27 mouse cellular contexts compared by ENCODE assay signal in genomic region chr4:154915286-154915685, GRCm38 (mm10). TPM values are rescaled to one million over a fixed set of nuclear protein-coding genes. Genes with fewer than 3 reads are reported as not detected.
A peak's percentile ranks its signal among the peaks of the same experiment; 100 is the strongest.
DNase-seq lines count a peak whose midpoint lies in the region; ATAC-seq and TF ChIP-seq lines count a peak whose summit lies in the region.
"Had no signal": no experiment of that assay in that cellular context is flagged by ENCODE, and none has a peak within 500 bp of the region (broad histone marks: within the 10 kb centered on the region; RNA-seq: fewer than 3 reads in every experiment).

No protein-coding gene starts in this region.

- H3K27ac ChIP-seq in kidney, adult 2 months (ENCODE audit: insufficient read depth, low read depth, low read length), result no peak overlapping the region
- H3K27ac ChIP-seq in CH12.LX (ENCODE audit: insufficient read depth, low read depth), result peak overlapping the region; percentile 94
- H3K27ac ChIP-seq in liver, embryonic 12.5 days, result peak overlapping the region; percentile 96
- 0 out of 2 replicates have a peak overlapping the region, but pooled peaks have one; percentile 13 for H3K27ac ChIP-seq in macrophage
- H3K27ac ChIP-seq: forebrain, embryonic 10.5 days; heart, embryonic 10.5 days; layer of hippocampus, adult 2 months; limb, embryonic 13.5 days; lung, embryonic 15.5 days; midbrain, embryonic 13.5 days had no signal

- in situ Hi-C loops in CH12.LX (cut with MboI; ENCODE audit: low pct_ligation_motif_present, low pct_unique_long_range_greater_than_20kb, low sequenced_read_pairs), result no loop called here

- H3K4me1 ChIP-seq in kidney, adult 2 months (ENCODE audit: control insufficient read depth, insufficient read depth, low read length), result no peaks in the 10 kb centered on the region
- peaks cover 50 to 64% of the 10 kb centered on the region in 2 experiments for H3K4me1 ChIP-seq in CH12.LX (ENCODE audit: control insufficient read depth in 1 of 2, insufficient read depth in 2 of 2)
- H3K4me1 ChIP-seq in liver, embryonic 12.5 days, result peaks cover 89% of the 10 kb centered on the region

- peak overlapping the region; percentile 74; the same call in 1 of the 2 replicates for H3K4me2 ChIP-seq in CH12.LX (ENCODE audit: insufficient read depth, low read depth, poor library complexity, severe bottlenecking)
- 0 out of 2 replicates have a peak overlapping the region, but pooled peaks have one; percentile 13 for H3K4me2 ChIP-seq in liver, embryonic 12.5 days
- H3K4me2 ChIP-seq: limb, embryonic 13.5 days; lung, embryonic 15.5 days; midbrain, embryonic 13.5 days had no signal

- no peaks in the 10 kb centered on the region for H3K27me3 ChIP-seq in kidney, adult 2 months (replicated peaks; ENCODE audit: control insufficient read depth, insufficient read depth, low read length)
- H3K27me3 ChIP-seq in CH12.LX (replicated peaks), result no peaks in the 10 kb centered on the region
- no peaks in the 10 kb centered on the region for H3K27me3 ChIP-seq in liver, embryonic 12.5 days (replicated peaks)
- H3K27me3 ChIP-seq: limb, embryonic 13.5 days; lung, embryonic 15.5 days; midbrain, embryonic 13.5 days had no signal

- 66% methylated on average over 10 of the region's 10 CpGs for WGBS in kidney, adult 2 months
- WGBS in liver, embryonic 12.5 days (ENCODE audit: insufficient replicate concordance), result 38% methylated on average over 10 of the region's 10 CpGs
- WGBS in macrophage (ENCODE audit: missing documents), result 12% methylated on average over 10 of the region's 10 CpGs

- dilution Hi-C loops in CH12.LX (cut with MboI; ENCODE audit: extremely low pct_ligation_motif_present, extremely low pct_unique_long_range_greater_than_20kb, low sequenced_read_pairs), result no loop called here

- no peak for TF ChIP-seq RAD21 in CH12.LX (IDR thresholded peaks at IDR 0.05; ENCODE audit: low read depth, low read length)

- ATAC-seq in liver, embryonic 12.5 days, result no peak
- ATAC-seq: CD4-positive, CD25-positive, alpha-beta regulatory T cell, adult 4 months; forebrain, postnatal 0 days; hindbrain, embryonic 16.5 days; midbrain, embryonic 13.5 days had no signal

- TF ChIP-seq CTCF in kidney, adult 2 months (conservative IDR thresholded peaks at IDR 0.05; ENCODE audit: insufficient read depth, insufficient read length, low read depth, low read length), result no peak
- no peak for TF ChIP-seq CTCF in CH12.LX (conservative IDR thresholded peaks at IDR 0.05 in 1 of 2, IDR thresholded peaks at IDR 0.05 in 1 of 2; ENCODE audit: low read depth in 2 of 2, low read length in 2 of 2)

- no peak overlapping the region for H3K4me3 ChIP-seq in kidney, adult 2 months (ENCODE audit: insufficient read depth, low read depth, low read length)
- peak overlapping the region in 1 of 3 experiments; percentile 14 for H3K4me3 ChIP-seq in CH12.LX (replicated peaks in 1 of 3; ENCODE audit: low read depth in 2 of 3, low read length in 2 of 3, poor library complexity in 1 of 3)
- no peak overlapping the region for H3K4me3 ChIP-seq in liver, embryonic 12.5 days
- no peak overlapping the region for H3K4me3 ChIP-seq in macrophage (ENCODE audit: inconsistent target)
- H3K4me3 ChIP-seq: forebrain, embryonic 10.5 days; heart, embryonic 10.5 days; layer of hippocampus, adult 2 months; limb, embryonic 13.5 days; lung, embryonic 15.5 days; midbrain, embryonic 13.5 days had no signal

- no peak for TF ChIP-seq POLR2A in kidney, adult 2 months (IDR thresholded peaks at IDR 0.05; ENCODE audit: low read depth, low read length)
- TF ChIP-seq POLR2A in CH12.LX (IDR thresholded peaks at IDR 0.05; ENCODE audit: low read depth, low read length), result no peak

- no peaks in the 10 kb centered on the region for H3K36me3 ChIP-seq in kidney, adult 2 months (ENCODE audit: control insufficient read depth, insufficient read depth, low read length)
- H3K36me3 ChIP-seq in CH12.LX (replicated peaks in 1 of 2; ENCODE audit: control insufficient read depth in 1 of 2, insufficient read depth in 1 of 2, low read length in 1 of 2) (peaks cover 24 to 31% of the 10 kb centered on the region in 2 experiments), macrophage (ENCODE audit: inconsistent target) (peaks cover 24% of the 10 kb centered on the region)
- peaks cover 67% of the 10 kb centered on the region for H3K36me3 ChIP-seq in liver, embryonic 12.5 days
- H3K36me3 ChIP-seq: forebrain, embryonic 10.5 days; heart, embryonic 10.5 days; limb, embryonic 13.5 days; lung, embryonic 15.5 days; midbrain, embryonic 13.5 days had no signal

- H3K9ac ChIP-seq in CH12.LX (ENCODE audit: insufficient read depth, low read depth), result no peak overlapping the region; the same call in 1 of the 2 replicates
- H3K9ac ChIP-seq in liver, embryonic 12.5 days, result no peak overlapping the region
- H3K9ac ChIP-seq: forebrain, postnatal 0 days; limb, embryonic 13.5 days; lung, embryonic 15.5 days; midbrain, embryonic 13.5 days had no signal

- peak; percentile 61 for DNase-seq in kidney, adult 2 months
- no peak for DNase-seq in kidney, adult 18-20 months
- DNase-seq in CH12.LX (ENCODE audit: extremely low read depth), result no peak
- DNase-seq in gastrocnemius, adult 18-20 months (ENCODE audit: low spot score), result no peak
- no peak for DNase-seq in adrenal gland, postnatal 14 days
- DNase-seq: adrenal gland, postnatal 36 days; cerebellum, adult 11 months; cerebellum, postnatal 10 days; forebrain, postnatal 0 days; gastrocnemius, postnatal 36 days; kidney, postnatal 10 days; layer of hippocampus, postnatal 36 days; lung, postnatal 36 days had no signal

- TF ChIP-seq EP300 in CH12.LX (IDR thresholded peaks at IDR 0.05; ENCODE audit: low read length), result no peak

- H3K9me3 ChIP-seq in CH12.LX (replicated peaks; ENCODE audit: low read length), result peaks cover 14% of the 10 kb centered on the region
- H3K9me3 ChIP-seq in liver, embryonic 12.5 days (replicated peaks), result 0 out of 2 replicates have a peak, but pooled peaks cover 4% of the 10 kb centered on the region
- H3K9me3 ChIP-seq: forebrain, embryonic 10.5 days; heart, embryonic 10.5 days; limb, embryonic 13.5 days; lung, embryonic 15.5 days; midbrain, embryonic 13.5 days had no signal

- H3K79me2 ChIP-seq in CH12.LX (replicated peaks; ENCODE audit: control insufficient read depth, extremely low read depth, insufficient read depth, poor library complexity, severe bottlenecking) (no peaks in the 10 kb centered on the region), macrophage (ENCODE audit: inconsistent target) (no peaks in the 10 kb centered on the region)

RNA-seq across cellular contexts. Expression of gene Tnfrsf14, which starts 13.1 kb away (rescaled TPM):
- polyA plus RNA-seq in kidney, adult 2 months (2012; rRNA removed), result 12.1 and 19.4 TPM in 2 replicates
- total RNA-seq in CH12.LX (2012; rRNA removed), result 68.3 and 109 TPM in 2 replicates
- total RNA-seq in CH12.LX (2014; rRNA removed), result 21.0 and 25.9 TPM in 2 replicates
- 19.8 and 20.0 TPM in 2 replicates for polyA plus RNA-seq in CH12.LX (2012; ENCODE audit: insufficient read length, low read depth)
- 62.9 and 65.0 TPM in 2 replicates for polyA plus RNA-seq in liver, embryonic 12.5 days (2016; fragmentation: Nextera tagmentation; extraction: Ambion mirVana)
- 100 to 1,000 TPM in 21 of 26 experiments, 10 to 100 TPM in 5; 30.8 to 879 (median 175) TPM for total RNA-seq in macrophage (2018; cell fraction: chromatin; rRNA removed)
- total RNA-seq in macrophage (2018; cell fraction: cytosol; rRNA removed), result 100 to 1,000 TPM in 18 of 26 experiments, 10 to 100 TPM in 8; 64.2 to 324 (median 140) TPM
- total RNA-seq in macrophage (2018; cell fraction: nucleus; rRNA removed), result 100 to 1,000 TPM in 19 of 26 experiments, 10 to 100 TPM in 7; 57.6 to 431 (median 211) TPM
- 28.2 to 116 TPM (median 64.4 TPM) in 3 replicates for polyA plus RNA-seq in macrophage (2018)
- total RNA-seq in gastrocnemius, adult 18-20 months (2021), result 1 to 10 TPM; 1.3 to 1.9 TPM
- total RNA-seq in adrenal gland, postnatal 14 days (2021), result 8.3 and 10.6 TPM in 2 replicates
- total RNA-seq: forebrain, postnatal 0 days had no signal
- polyA plus RNA-seq: forebrain, postnatal 0 days had no signal

RNA-seq across cellular contexts. Expression of gene Fam213b, which starts 16.4 kb away (rescaled TPM):
- polyA plus RNA-seq in kidney, adult 2 months (2012; rRNA removed), result 74.0 and 92.4 TPM in 2 replicates
- 28.3 and 49.8 TPM in 2 replicates for total RNA-seq in CH12.LX (2012; rRNA removed)
- total RNA-seq in CH12.LX (2014; rRNA removed), result 6.1 and 7.5 TPM in 2 replicates
- polyA plus RNA-seq in CH12.LX (2012; ENCODE audit: insufficient read length, low read depth), result 5.5 and 7.0 TPM in 2 replicates
- polyA plus RNA-seq in liver, embryonic 12.5 days (2016; fragmentation: Nextera tagmentation; extraction: Ambion mirVana), result 10.2 and 11.3 TPM in 2 replicates
- 10 to 100 TPM in 15 of 26 experiments, 1 to 10 TPM in 10, under 1 TPM in 1; 0.92 to 25.0 (median 13.2) TPM for total RNA-seq in macrophage (2018; cell fraction: chromatin; rRNA removed)
- total RNA-seq in macrophage (2018; cell fraction: cytosol; rRNA removed), result 100 to 1,000 TPM in 9 of 26 experiments, 10 to 100 TPM in 17; 67.1 to 127 (median 92.9) TPM
- 10 to 100 TPM in 25 of 26 experiments, 1 to 10 TPM in 1; 9.3 to 46.7 (median 27.1) TPM for total RNA-seq in macrophage (2018; cell fraction: nucleus; rRNA removed)
- 41.3 to 98.7 TPM (median 69.7 TPM) in 3 replicates for polyA plus RNA-seq in macrophage (2018)
- 10 to 100 TPM; 69.5 to 73.0 TPM for total RNA-seq in gastrocnemius, adult 18-20 months (2021)
- total RNA-seq in adrenal gland, postnatal 14 days (2021), result 51.9 and 52.6 TPM in 2 replicates

RNA-seq across cellular contexts. Expression of gene Hes5, which starts 45.4 kb away (rescaled TPM):
- polyA plus RNA-seq in kidney, adult 2 months (2012; rRNA removed), result not detected in 2 replicates
- total RNA-seq in CH12.LX (2012; rRNA removed), result 6.2 and 6.8 TPM in 2 replicates
- total RNA-seq in CH12.LX (2014; rRNA removed), result 2.1 and 2.7 TPM in 2 replicates
- polyA plus RNA-seq in CH12.LX (2012; ENCODE audit: insufficient read length, low read depth), result 1.5 and 1.7 TPM in 2 replicates
- polyA plus RNA-seq in liver, embryonic 12.5 days (2016; fragmentation: Nextera tagmentation; extraction: Ambion mirVana), result 0.12 TPM in 1 of 2 replicates, not detected in the other
- total RNA-seq in macrophage (2018; cell fraction: chromatin; rRNA removed), result not detected
- total RNA-seq in macrophage (2018; cell fraction: cytosol; rRNA removed), result not detected
- total RNA-seq in macrophage (2018; cell fraction: nucleus; rRNA removed), result not detected
- polyA plus RNA-seq in macrophage (2018), result not detected in 3 replicates
- total RNA-seq in gastrocnemius, adult 18-20 months (2021), result not detected
- not detected in 2 replicates for total RNA-seq in adrenal gland, postnatal 14 days (2021)
- total RNA-seq: adrenal gland, postnatal 36 days; gastrocnemius, postnatal 36 days; monocyte, adult 5-6 weeks had no signal
- polyA plus RNA-seq: heart, postnatal 0 days had no signal

RNA-seq across cellular contexts. Expression of gene Mmel1, which starts 45.9 kb away (rescaled TPM):
- 0.03 and 0.19 TPM in 2 replicates for polyA plus RNA-seq in kidney, adult 2 months (2012; rRNA removed)
- total RNA-seq in CH12.LX (2012; rRNA removed) (2.0 and 3.9 TPM in 2 replicates), CH12.LX (2014; rRNA removed) (2.0 and 2.2 TPM in 2 replicates)
- polyA plus RNA-seq in CH12.LX (2012; ENCODE audit: insufficient read length, low read depth) (0.70 and 0.71 TPM in 2 replicates), macrophage (2018) (not detected in 3 replicates)
- 1.7 and 2.5 TPM in 2 replicates for polyA plus RNA-seq in liver, embryonic 12.5 days (2016; fragmentation: Nextera tagmentation; extraction: Ambion mirVana)
- not detected for total RNA-seq in macrophage (2018; cell fraction: chromatin; rRNA removed)
- under 1 TPM in 2 of 26 experiments, not detected in 24; 0.05 TPM for total RNA-seq in macrophage (2018; cell fraction: cytosol; rRNA removed)
- total RNA-seq in macrophage (2018; cell fraction: nucleus; rRNA removed), result not detected
- not detected for total RNA-seq in gastrocnemius, adult 18-20 months (2021)
- total RNA-seq in adrenal gland, postnatal 14 days (2021), result 0.68 and 1.6 TPM in 2 replicates
- total RNA-seq: hematopoietic stem cell, adult 5-6 weeks; neutrophil, adult 5-6 weeks had no signal
- polyA plus RNA-seq: CD4-positive, CD25-positive, alpha-beta regulatory T cell, adult 4 months had no signal

RNA-seq across cellular contexts. Expression of gene Pank4, which starts 48.6 kb away (rescaled TPM):
- polyA plus RNA-seq in kidney, adult 2 months (2012; rRNA removed), result 37.5 and 41.5 TPM in 2 replicates
- total RNA-seq in CH12.LX (2012; rRNA removed), result 30.6 and 34.7 TPM in 2 replicates
- 27.6 and 28.1 TPM in 2 replicates for total RNA-seq in CH12.LX (2014; rRNA removed)
- polyA plus RNA-seq in CH12.LX (2012; ENCODE audit: insufficient read length, low read depth), result 22.4 and 23.2 TPM in 2 replicates
- polyA plus RNA-seq in liver, embryonic 12.5 days (2016; fragmentation: Nextera tagmentation; extraction: Ambion mirVana), result 33.4 and 34.0 TPM in 2 replicates
- 100 to 1,000 TPM in 7 of 26 experiments, 10 to 100 TPM in 19; 46.4 to 126 (median 81.7) TPM for total RNA-seq in macrophage (2018; cell fraction: chromatin; rRNA removed)
- 10 to 100 TPM in 9 of 26 experiments, 1 to 10 TPM in 17; 5.6 to 13.1 (median 9.3) TPM for total RNA-seq in macrophage (2018; cell fraction: cytosol; rRNA removed)
- total RNA-seq in macrophage (2018; cell fraction: nucleus; rRNA removed), result 10 to 100 TPM; 22.3 to 61.8 (median 36.4) TPM
- polyA plus RNA-seq in macrophage (2018), result 8.1 to 15.0 TPM (median 11.7 TPM) in 3 replicates
- 10 to 100 TPM; 31.9 to 35.6 TPM for total RNA-seq in gastrocnemius, adult 18-20 months (2021)
- 27.9 and 30.2 TPM in 2 replicates for total RNA-seq in adrenal gland, postnatal 14 days (2021)
